Mouse (Mus musculus): ENCODE data around the gene Sgip1.

DNA sequence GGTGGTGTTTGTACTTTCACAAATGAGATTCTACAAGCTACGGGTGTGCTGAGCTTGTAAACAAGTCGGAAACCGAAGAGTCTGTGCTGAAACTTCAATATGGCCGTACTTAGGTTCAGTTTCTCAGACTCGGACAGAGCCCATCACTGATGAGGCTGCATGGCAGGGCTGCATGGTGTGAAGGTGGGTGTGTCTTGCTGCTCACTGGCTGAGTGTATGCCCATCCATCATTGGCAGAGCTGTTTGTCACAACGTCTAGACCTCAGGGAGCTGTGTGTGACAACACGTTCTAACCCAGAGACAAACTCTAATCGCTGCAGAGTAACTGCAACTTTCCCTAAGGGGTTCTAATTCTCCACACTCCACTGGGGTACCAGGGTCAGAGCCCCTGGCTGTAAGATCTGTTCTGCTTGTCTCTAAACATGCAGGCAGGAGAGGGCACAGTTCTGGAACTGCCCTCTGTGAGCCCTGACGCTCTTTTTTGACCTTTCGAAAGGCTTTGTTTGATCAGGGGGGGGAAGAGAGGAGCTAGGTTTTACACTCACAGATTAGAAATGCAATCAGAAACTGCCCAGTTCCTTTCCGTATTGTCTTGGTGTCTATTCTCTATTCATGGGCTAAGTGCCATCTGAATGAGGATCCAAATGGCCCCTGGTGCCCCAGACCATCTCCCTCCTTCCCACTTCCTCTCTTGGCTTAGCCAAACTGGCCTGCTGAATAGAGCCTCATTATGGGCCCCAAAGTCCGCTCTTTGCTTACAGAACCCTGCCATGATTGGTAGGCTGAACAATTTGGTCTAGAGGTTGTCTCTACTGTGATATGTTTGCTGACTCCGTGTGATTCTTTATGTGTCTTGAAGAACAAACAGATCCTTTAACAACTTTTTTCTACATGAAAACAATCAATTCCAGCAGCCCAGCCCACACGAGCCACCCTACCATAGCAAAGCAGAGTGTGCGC lies 121.9 kb downstream of the Sgip1 start:
- TF ChIP-seq POLR2A (IDR thresholded peaks at IDR 0.05; ENCODE audit: low read depth, low read length) (no peak), CTCF (IDR thresholded peaks at IDR 0.05; ENCODE audit: extremely low read depth, insufficient read length, insufficient replicate concordance, low read depth, low read length) (no peak)

All from small intestine, adult 2 months (tissue).